Comparison of ENCODE assay signal across 8 mouse cellular contexts in the genomic region with DNA sequence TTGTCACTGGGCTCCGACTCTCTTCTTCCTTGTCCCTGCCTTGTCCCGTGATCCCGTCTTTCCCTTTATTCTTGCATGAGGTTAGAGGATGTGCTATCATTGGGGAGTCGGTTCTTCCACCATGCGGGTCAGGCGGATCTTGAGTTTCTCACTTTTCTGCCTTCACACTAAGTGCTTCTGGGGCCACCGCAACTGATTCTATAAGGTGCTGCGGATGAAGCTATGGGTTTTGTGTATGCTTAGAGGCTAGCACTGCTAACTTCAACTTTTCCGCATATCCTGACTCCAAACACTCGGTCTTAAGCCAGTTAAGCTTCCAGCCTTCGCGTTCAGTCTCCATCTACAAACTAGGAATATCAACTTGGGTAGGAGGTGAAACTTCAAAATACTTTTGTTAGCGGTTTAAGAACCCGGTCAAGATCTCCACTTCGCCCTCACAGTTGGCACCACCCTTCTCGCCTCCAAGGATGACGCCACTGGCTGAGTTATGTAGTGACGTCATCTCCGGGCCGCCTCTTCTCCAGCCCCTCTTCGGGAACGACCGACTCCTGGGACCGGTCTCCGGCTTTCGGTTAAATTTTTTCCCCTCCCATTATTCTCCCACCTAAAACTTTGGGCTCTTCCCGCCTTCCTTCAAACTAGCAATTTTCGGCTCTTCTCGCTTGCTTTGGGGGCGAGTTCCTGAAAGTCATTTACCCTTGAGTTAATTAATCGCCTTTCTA. TPM values are rescaled to one million over a fixed set of nuclear protein-coding genes. Genes with fewer than 3 reads are reported as not detected.
DNase-seq lines count a peak whose midpoint lies in the region; ATAC-seq and TF ChIP-seq lines count a peak whose summit lies in the region.

No protein-coding gene starts in this region.

- H3K79me2 ChIP-seq in liver, adult 2 months (ENCODE audit: control insufficient read depth, insufficient read depth, low read length), result peaks cover 2% of the 10 kb centered on the region; the same call in 1 of the 2 replicates

- no peaks in the 10 kb centered on the region for H3K36me3 ChIP-seq in heart, embryonic 10.5 days
- no peaks in the 10 kb centered on the region for H3K36me3 ChIP-seq in kidney, embryonic 14.5 days (ENCODE audit: control insufficient read depth, insufficient read depth, low read length)
- H3K36me3 ChIP-seq in liver, adult 2 months (ENCODE audit: control insufficient read depth, insufficient read depth, low read length), result no peaks in the 10 kb centered on the region

- TF ChIP-seq POLR2A in embryonic fibroblast, embryonic 13.5 days (IDR thresholded peaks at IDR 0.05; ENCODE audit: low read depth, low read length), result no peak; the same call in none of the 2 replicates
- peak; percentile 40; the same call in 1 of the 2 replicates for TF ChIP-seq POLR2A in liver, adult 2 months (IDR thresholded peaks at IDR 0.05; ENCODE audit: extremely low read depth, insufficient read depth, low read length)

- WGBS in heart, embryonic 10.5 days, result under 1% methylated on average over 31 of the region's 31 CpGs
- WGBS in kidney, embryonic 14.5 days, result under 1% methylated on average over 31 of the region's 31 CpGs
- 3% methylated on average over 31 of the region's 31 CpGs for WGBS in liver, adult 2 months

- peak overlapping the region; percentile 100 for H3K9ac ChIP-seq in kidney, embryonic 14.5 days (ENCODE audit: low read depth, low read length)
- H3K9ac ChIP-seq in liver, adult 2 months (ENCODE audit: low read depth, low read length), result peak overlapping the region; percentile 78

- H3K4me1 ChIP-seq in embryonic fibroblast, embryonic 13.5 days (ENCODE audit: control insufficient read depth, insufficient read depth, low read length), result peaks cover 6% of the 10 kb centered on the region
- peaks cover 18% of the 10 kb centered on the region for H3K4me1 ChIP-seq in heart, embryonic 10.5 days
- H3K4me1 ChIP-seq in kidney, embryonic 14.5 days (ENCODE audit: control insufficient read depth, insufficient read depth, low read length), result peaks cover 9% of the 10 kb centered on the region; the same call in 1 of the 2 replicates
- H3K4me1 ChIP-seq in liver, adult 2 months (ENCODE audit: control insufficient read depth, insufficient read depth, low read length), result peaks cover 23% of the 10 kb centered on the region

- H3K4me3 ChIP-seq in embryonic fibroblast, embryonic 13.5 days (ENCODE audit: insufficient read depth, low read length), result peak overlapping the region; percentile 75
- H3K4me3 ChIP-seq in heart, embryonic 10.5 days, result peak overlapping the region; percentile 92
- peak overlapping the region; percentile 96 for H3K4me3 ChIP-seq in kidney, embryonic 14.5 days (ENCODE audit: low read length)
- peak overlapping the region; percentile 57 for H3K4me3 ChIP-seq in liver, adult 2 months (ENCODE audit: insufficient read depth, low read depth, low read length)

- peak overlapping the region; percentile 100 for H3K27ac ChIP-seq in embryonic fibroblast, embryonic 13.5 days (ENCODE audit: insufficient read depth, low read length)
- H3K27ac ChIP-seq in heart, embryonic 10.5 days, result peak overlapping the region; percentile 100
- H3K27ac ChIP-seq in kidney, embryonic 14.5 days (ENCODE audit: low read depth, low read length), result peak overlapping the region; percentile 100
- H3K27ac ChIP-seq in liver, adult 2 months (replicated peaks; ENCODE audit: insufficient read depth, low read depth, low read length), result peak overlapping the region; percentile 96

- DNase-seq in 416B (ENCODE audit: low read depth), result peak; percentile 98
- DNase-seq in brain, adult 2 months (ENCODE audit: low read depth, low spot score), result peak; percentile 97
- peak; percentile 97 for DNase-seq in heart, embryonic 10.5 days (ENCODE audit: low spot score)
- peak; percentile 81 for DNase-seq in liver, adult 2 months (ENCODE audit: extremely low read depth, low read depth, low spot score)
- DNase-seq in spleen, postnatal 36 days (ENCODE audit: low spot score in 2 of 2), result peak; percentile 89 to 91

- TF ChIP-seq CTCF in embryonic fibroblast, embryonic 13.5 days (IDR thresholded peaks at IDR 0.05; ENCODE audit: borderline replicate concordance, insufficient read depth, low read length), result no peak
- TF ChIP-seq CTCF in liver, adult 2 months (IDR thresholded peaks at IDR 0.05; ENCODE audit: low read depth, low read length), result no peak

- peak; percentile 77 for ATAC-seq in kidney, embryonic 14.5 days (ENCODE audit: low FRiP score, low TSS enrichment)
- peak; percentile 62 for ATAC-seq in monocyte, adult 5-6 weeks (replicated peaks; ENCODE audit: insufficient number of reproducible peaks, low FRiP score, low TSS enrichment, poor library complexity, severe bottlenecking)

- H3K4me2 ChIP-seq in kidney, embryonic 14.5 days (replicated peaks; ENCODE audit: low read depth, low read length), result peak overlapping the region; percentile 65

- no peaks in the 10 kb centered on the region for H3K27me3 ChIP-seq in heart, embryonic 10.5 days (ENCODE audit: insufficient read depth, poor library complexity, severe bottlenecking)
- H3K27me3 ChIP-seq in kidney, embryonic 14.5 days (ENCODE audit: control insufficient read depth, insufficient read depth, low read length), result no peaks in the 10 kb centered on the region
- no peaks in the 10 kb centered on the region for H3K27me3 ChIP-seq in liver, adult 2 months (ENCODE audit: control insufficient read depth, insufficient read depth, low read length)

- H3K9me3 ChIP-seq in heart, embryonic 10.5 days, result no peaks in the 10 kb centered on the region
- H3K9me3 ChIP-seq in kidney, embryonic 14.5 days (ENCODE audit: control insufficient read depth, low read length), result no peaks in the 10 kb centered on the region

RNA-seq across cellular contexts. Expression of gene Zc3h4, which starts 1.5 kb away (rescaled TPM):
- polyA plus RNA-seq in embryonic fibroblast, embryonic 13.5 days (2011; ENCODE audit: insufficient read length, low read depth, missing spikeins), result 27.0 and 29.4 TPM in 2 replicates
- polyA plus RNA-seq in heart, embryonic 10.5 days (2016; fragmentation: Nextera tagmentation; extraction: Ambion mirVana), result 12.9 and 19.4 TPM in 2 replicates
- polyA plus RNA-seq in kidney, embryonic 14.5 days (2014; fragmentation: Nextera tagmentation; extraction: Ambion mirVana), result 16.7 and 23.6 TPM in 2 replicates
- 5.2 and 7.5 TPM in 2 replicates for total RNA-seq in liver, adult 2 months (2014; rRNA removed)
- 11.1 and 14.3 TPM in 2 replicates for polyA plus RNA-seq in liver, adult 2 months (2012; rRNA removed)
- total RNA-seq in monocyte, adult 5-6 weeks (2017), result 20.4 to 63.1 TPM (median 27.4 TPM) in 3 replicates

RNA-seq across cellular contexts. Expression of gene Sae1, which starts 11.7 kb away (rescaled TPM):
- polyA plus RNA-seq in embryonic fibroblast, embryonic 13.5 days (2011; ENCODE audit: insufficient read length, low read depth, missing spikeins), result 125 and 133 TPM in 2 replicates
- 302 and 359 TPM in 2 replicates for polyA plus RNA-seq in heart, embryonic 10.5 days (2016; fragmentation: Nextera tagmentation; extraction: Ambion mirVana)
- 241 and 323 TPM in 2 replicates for polyA plus RNA-seq in kidney, embryonic 14.5 days (2014; fragmentation: Nextera tagmentation; extraction: Ambion mirVana)
- 15.8 and 16.1 TPM in 2 replicates for total RNA-seq in liver, adult 2 months (2014; rRNA removed)
- polyA plus RNA-seq in liver, adult 2 months (2012; rRNA removed), result 11.5 and 25.8 TPM in 2 replicates
- total RNA-seq in monocyte, adult 5-6 weeks (2017), result 108 to 150 TPM (median 134 TPM) in 3 replicates

RNA-seq across cellular contexts. Expression of gene Tmem160, which starts 53.3 kb away (rescaled TPM):
- 19.0 and 27.7 TPM in 2 replicates for polyA plus RNA-seq in embryonic fibroblast, embryonic 13.5 days (2011; ENCODE audit: insufficient read length, low read depth, missing spikeins)
- 90.2 and 91.9 TPM in 2 replicates for polyA plus RNA-seq in heart, embryonic 10.5 days (2016; fragmentation: Nextera tagmentation; extraction: Ambion mirVana)
- polyA plus RNA-seq in kidney, embryonic 14.5 days (2014; fragmentation: Nextera tagmentation; extraction: Ambion mirVana), result 56.0 TPM in 2 replicates
- total RNA-seq in liver, adult 2 months (2014; rRNA removed), result 31.7 and 32.0 TPM in 2 replicates
- polyA plus RNA-seq in liver, adult 2 months (2012; rRNA removed), result 114 and 128 TPM in 2 replicates
- 16.1 to 32.9 TPM (median 21.0 TPM) in 3 replicates for total RNA-seq in monocyte, adult 5-6 weeks (2017)

Comparison
In these comparisons a context has a peak if more than half of its experiments do, and no peak if none do; other contexts are left out.
1. Peak in every context shown above with its lines: DNase-seq, ATAC-seq, H3K4me3 ChIP-seq and H3K27ac ChIP-seq.